Mouse (Mus musculus): ENCODE results near the gene Themis2.
"Not testable (repeated sequence)": the region's sequence is repeated elsewhere in the genome, so short reads cannot be mapped to it uniquely, and the experiment has no call there.

Themis2 gene

GRCm38 (mm10) chr4:132752992-132753391, 43.2 kb downstream of the Themis2 start:
- in situ Hi-C loops (cut with MboI, MseI): no loop called here

- in situ Hi-C loops (cut with MboI, MseI): no loop called here
These were observed 46.8 kb downstream of the Themis2 start for GRCm38 (mm10) chr4:132749258-132749982.

GRCm38 (mm10) chr4:132748778-132749177, 47.4 kb downstream of the Themis2 start:
- in situ Hi-C loops (cut with MboI, MseI): no loop called here

GRCm38 (mm10) chr4:132747664-132748259, 48.4 kb downstream of the Themis2 start:
- in situ Hi-C loops (cut with MboI, MseI): no loop called here

GRCm38 (mm10) chr4:132746911-132747517, 49.2 kb downstream of the Themis2 start:
- in situ Hi-C loops (cut with MboI, MseI): no loop called here

- in situ Hi-C loops (cut with MboI, MseI): no loop called here
These were observed 51.9 kb downstream of the Themis2 start for GRCm38 (mm10) chr4:132743992-132744911.

- in situ Hi-C loops (cut with MboI, MseI): no loop called here
These were observed 54.7 kb downstream of the Themis2 start for GRCm38 (mm10) chr4:132741491-132741890.

- in situ Hi-C loops (cut with MboI, MseI): not testable (repeated sequence)
These were observed 59.0 kb downstream of the Themis2 start for GRCm38 (mm10) chr4:132737154-132737553.

- in situ Hi-C loops (cut with MboI, MseI): no loop called here
These were observed 60.3 kb downstream of the Themis2 start for GRCm38 (mm10) chr4:132735894-132736293.

- in situ Hi-C loops (cut with MboI, MseI): no loop called here
These were observed 60.8 kb downstream of the Themis2 start for GRCm38 (mm10) chr4:132735389-132735788.

- in situ Hi-C loops (cut with MboI, MseI): no loop called here
These were observed 61.4 kb downstream of the Themis2 start for GRCm38 (mm10) chr4:132734766-132735165.

GRCm38 (mm10) chr4:132733071-132733770, 63.0 kb downstream of the Themis2 start:
- in situ Hi-C loops (cut with MboI, MseI): no loop called here

- in situ Hi-C loops (cut with MboI, MseI): no loop called here
These were observed 64.0 kb downstream of the Themis2 start, which contains the start of gene Xkr8 for GRCm38 (mm10) chr4:132732148-132732684. Gene Xkr8, minus strand, starts transcription at chr4:132732546.
